Mouse (Mus musculus) testis, postnatal 14 days (tissue): Measurements from ENCODE around the gene F2r.

Source experiments
- DNase-seq: peaks from one replicate; pipeline ENCODE4 v3.0.0; 2021; ENCODE audit warnings: low spot score

F2r gene

GRCm38 (mm10) chr13:95595411-95595810, 22.9 kb downstream of the F2r start:
- no peak for DNase-seq

GRCm38 (mm10) chr13:95592860-95593259, 25.4 kb downstream of the F2r start:
- DNase-seq, result no peak

- DNase-seq, result no peak
Measured at GRCm38 (mm10) chr13:95591606-95592005, 26.7 kb downstream of the F2r start.

DNA sequence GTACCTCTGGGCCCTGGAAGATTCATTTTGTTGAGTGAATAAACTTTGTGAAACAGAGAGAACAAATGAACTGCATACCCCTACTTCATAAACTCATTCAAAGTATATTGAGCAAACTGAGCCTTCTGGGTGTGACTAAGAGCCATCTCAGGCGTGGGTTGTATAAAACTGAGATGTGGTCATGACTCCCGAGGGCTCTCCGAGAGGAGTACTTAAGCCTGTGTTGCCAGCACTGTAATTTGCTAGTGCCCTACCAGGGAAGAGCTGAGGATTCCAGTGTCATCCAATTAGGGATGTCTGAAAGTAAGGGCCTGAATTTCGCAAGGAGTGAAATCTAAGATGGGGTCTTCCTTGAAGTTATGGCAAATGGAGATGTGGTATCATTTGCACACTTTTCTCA, 30.7 kb downstream of the F2r start:
- DNase-seq, result no peak

DNA sequence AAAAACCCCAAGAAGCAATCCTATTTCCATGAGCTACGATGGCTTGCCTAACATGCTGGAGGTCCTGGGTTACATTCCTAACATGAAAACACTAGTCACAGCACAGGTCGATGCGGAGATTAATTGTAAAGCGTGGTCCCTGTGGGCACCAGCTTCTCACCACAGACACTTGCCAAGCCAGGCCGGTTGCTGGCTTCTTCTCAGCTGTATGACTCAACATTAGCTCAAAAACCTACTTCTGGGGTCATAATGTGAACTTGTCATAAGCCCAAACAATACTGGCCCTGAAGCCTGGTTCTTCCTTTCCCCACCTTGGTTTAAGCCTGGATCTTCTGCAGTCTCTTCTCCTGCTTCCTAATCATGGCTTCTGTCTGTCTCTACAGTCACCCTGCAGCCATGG, 33.4 kb downstream of the F2r start:
- DNase-seq, result no peak

DNA sequence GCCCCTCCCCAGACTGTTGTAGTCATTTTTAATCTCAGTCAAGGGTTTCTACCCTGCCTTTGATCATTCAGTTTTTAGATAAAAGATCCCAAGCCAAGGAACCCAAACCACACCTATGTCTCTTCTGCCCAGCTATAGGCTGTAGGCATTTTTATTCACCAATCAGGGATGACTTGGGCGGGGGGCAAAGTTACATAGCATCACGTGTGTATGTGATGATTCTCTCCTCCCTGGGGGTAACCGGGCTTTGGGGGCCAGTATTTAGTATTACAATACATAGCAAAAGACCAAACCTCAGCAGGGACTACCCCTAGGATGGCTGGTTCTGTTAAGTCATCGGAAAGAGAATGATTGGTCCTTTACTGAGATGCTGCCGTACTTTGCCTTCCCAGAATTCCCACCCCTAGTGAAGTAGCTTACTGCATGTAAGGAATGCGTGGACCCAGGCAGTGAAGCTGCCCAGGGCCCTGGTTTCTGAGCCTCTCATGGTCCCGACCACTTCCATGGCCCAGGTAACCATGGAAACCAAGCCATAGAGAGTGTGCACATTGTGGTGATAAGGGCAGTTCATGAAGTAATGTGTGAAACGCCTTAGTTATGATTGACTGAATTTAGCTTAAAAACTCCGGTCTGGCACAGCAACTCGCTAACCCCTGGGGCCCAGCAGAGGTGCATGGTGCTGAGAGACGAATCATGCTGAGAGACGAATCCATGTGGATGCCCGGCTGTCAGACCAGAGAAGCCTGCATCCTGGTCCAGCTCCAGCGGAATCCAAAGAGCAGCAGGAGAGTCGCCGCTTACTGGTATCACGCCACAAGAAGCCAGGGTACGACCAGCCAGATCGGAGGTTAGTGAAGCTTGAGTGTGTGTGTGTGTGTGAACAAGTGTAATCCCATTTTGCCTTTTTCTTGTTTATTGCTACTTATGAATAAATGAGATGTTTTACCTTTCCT, 34.8 kb downstream of the F2r start:
- no peak for DNase-seq

DNA sequence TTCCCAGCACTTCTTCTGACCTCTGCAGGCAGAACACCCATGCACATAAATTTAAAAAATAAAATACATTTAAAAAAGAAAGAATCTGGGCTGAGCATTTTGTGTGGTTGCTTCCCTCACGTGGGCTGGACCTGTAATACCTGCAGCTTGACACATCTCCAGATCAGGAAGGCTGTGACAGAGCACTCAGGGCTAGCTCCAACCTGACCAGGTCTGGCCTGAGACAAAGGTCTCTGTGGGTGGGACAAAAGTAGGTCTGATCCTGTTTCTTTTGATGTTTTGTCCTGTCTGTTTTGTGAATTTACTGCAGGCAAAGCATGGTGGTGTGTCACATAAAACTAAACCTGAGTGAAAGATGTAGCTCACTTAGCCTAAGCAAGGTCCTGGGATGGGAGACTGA, 36.4 kb downstream of the F2r start:
- DNase-seq, result no peak

- DNase-seq, result no peak
Measured at GRCm38 (mm10) chr13:95578016-95578697, 40.1 kb downstream of the F2r start.

DNA sequence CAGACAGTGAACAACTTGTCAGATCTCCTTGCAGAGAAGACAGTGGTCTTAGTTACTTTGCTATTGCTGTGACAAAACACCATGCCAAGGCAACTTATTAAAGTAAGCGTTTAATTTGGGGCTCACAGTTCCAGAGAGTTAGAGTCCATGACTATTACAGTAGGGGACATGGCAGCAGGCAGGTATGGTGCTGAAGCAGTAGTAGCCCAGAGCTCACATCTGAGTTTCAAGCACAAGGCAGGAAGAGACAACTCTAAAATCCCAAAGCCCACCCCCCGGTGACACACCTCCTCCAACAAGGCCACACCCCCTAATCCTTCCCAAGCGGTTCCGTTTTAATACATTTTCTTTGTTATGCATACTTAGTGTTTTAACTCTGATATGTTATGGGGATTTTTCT, 47.4 kb downstream of the F2r start:
- no peak for DNase-seq

DNA sequence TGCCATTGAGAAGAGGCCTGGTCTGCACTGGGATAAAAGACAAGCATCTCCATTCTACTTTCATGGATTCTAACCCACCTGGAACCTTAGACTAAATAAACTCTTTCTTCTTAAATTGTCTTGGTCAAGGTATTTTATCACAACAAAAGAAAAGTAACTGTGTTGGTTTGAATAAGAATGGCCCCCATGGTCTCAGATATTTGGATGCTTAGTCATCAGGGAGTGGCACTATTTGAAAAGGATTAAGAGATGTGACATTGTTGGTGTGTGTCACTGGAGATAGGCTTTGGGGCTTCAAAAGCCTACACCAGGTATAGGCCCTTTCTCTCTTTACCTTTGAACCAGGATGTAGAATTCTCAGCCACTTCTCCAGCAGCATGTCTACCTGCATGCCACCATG, 49.0 kb downstream of the F2r start:
- DNase-seq, result no peak

- DNase-seq, result no peak
Measured at GRCm38 (mm10) chr13:95568336-95568735, 50.0 kb downstream of the F2r start.

- DNase-seq, result no peak
Measured at GRCm38 (mm10) chr13:95566841-95567551, 51.3 kb downstream of the F2r start.

- peak; percentile 52 for DNase-seq
Measured at GRCm38 (mm10) chr13:95563693-95564092, 54.6 kb downstream of the F2r start.

GRCm38 (mm10) chr13:95563066-95563610, 55.1 kb downstream of the F2r start:
- DNase-seq, result no peak

- no peak for DNase-seq
Measured at GRCm38 (mm10) chr13:95557326-95557725, 61.0 kb downstream of the F2r start.

DNA sequence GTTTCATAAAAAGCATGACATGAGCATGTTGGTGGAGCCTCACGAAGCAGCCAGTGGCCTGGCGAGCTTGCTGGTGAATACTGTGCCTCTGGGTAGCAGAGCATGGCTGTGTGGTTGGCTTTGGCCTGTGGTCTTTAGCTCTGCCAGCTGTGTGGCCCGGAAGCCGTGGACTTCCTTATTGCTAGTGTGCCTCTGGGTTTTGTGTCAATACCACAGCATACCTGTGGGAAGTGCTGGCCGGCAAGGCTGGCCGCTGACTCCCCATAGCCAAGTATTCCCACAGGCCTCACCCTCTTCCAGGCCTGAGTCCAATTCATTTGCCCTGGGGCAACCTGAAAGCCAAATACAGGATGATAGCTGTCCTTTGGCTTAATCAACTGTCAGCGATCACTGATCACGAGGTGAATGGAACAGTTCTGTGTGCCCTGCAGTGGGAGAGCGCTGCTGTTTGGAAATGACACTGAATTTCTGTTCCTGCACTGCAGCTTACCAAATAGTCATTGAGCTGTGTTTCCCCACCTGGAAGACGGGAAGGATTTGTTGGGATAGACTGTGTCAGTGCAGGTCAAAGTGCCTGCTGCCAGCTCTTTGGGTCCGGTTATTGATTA, 64.3 kb downstream of the F2r start:
- DNase-seq, result no peak
